Mouse (Mus musculus): ENCODE measurements around the gene Xrra1. TPM values are rescaled to one million over a fixed set of nuclear protein-coding genes. Genes with fewer than 3 reads are reported as not detected.
"Not testable (repeated sequence)": the region's sequence is repeated elsewhere in the genome, so short reads cannot be mapped to it uniquely, and the experiment has no call there.

Xrra1 gene
- polyA plus RNA-seq, 1 experiment = not detected

DNA sequence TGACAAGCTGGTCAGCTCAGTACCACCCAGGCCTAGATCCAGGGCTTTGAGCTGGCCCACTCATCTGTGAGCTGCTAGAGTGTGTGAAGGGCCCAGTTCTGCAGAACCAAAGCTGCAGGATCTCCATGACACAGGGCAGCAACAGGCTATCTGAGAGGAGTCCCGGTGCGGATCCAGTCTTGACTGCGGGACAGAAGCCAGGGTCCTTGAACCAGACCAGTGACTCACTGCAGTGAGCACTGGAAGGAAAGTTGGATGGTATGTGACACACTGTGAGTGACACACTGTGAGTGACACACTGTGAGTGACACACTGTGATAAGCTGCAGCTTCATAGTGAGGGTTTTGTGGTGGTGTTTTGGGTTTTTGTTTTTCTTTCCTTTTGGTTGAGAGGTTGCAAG is 85.6 kb downstream of the Xrra1 start:
- 0 out of 2 replicates have a peak, but pooled peaks cover 2% of the 10 kb centered on the region for H3K4me1 ChIP-seq (ENCODE audit: control insufficient read depth, insufficient read depth, insufficient read length, low read length)
- H3K4me3 ChIP-seq (ENCODE audit: insufficient read depth, low read depth, low read length) = no peak overlapping the region
- H3K27ac ChIP-seq (replicated peaks; ENCODE audit: low read depth, low read length) = no peak overlapping the region

DNA sequence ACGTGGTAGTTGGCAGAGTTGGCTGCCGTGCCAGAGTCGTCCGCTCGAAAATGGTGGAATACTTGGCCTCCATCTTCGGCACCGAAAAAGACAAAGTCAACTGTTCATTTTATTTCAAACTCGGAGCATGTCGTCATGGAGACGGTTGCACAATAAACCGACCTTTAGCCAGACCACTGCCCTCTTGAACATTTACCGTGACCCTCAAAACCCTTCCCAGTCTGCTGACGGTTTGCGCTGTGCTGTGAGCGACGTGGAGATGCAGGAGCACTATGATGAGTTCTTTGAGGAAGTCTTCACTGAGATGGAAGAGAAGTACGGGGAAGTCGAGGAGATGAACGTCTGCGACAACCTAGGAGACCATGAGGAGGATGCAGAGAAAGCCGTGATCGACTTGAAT is 86.1 kb downstream of the Xrra1 start:
- H3K4me3 ChIP-seq (ENCODE audit: insufficient read depth, low read depth, low read length); H3K4me1 ChIP-seq (ENCODE audit: control insufficient read depth, insufficient read depth, insufficient read length, low read length); H3K27ac ChIP-seq (replicated peaks; ENCODE audit: low read depth, low read length): not testable (repeated sequence)

GRCm38 (mm10) chr7:99945939-99946338 is 87.0 kb downstream of the Xrra1 start:
- Histone ChIP-seq H3K4me1 (ENCODE audit: control insufficient read depth, insufficient read depth, insufficient read length, low read length) (0 out of 2 replicates have a peak, but pooled peaks cover 2% of the 10 kb centered on the region), H3K4me3 (ENCODE audit: insufficient read depth, low read depth, low read length) (no peak overlapping the region), H3K27ac (replicated peaks; ENCODE audit: low read depth, low read length) (no peak overlapping the region)

GRCm38 (mm10) chr7:99946356-99946755 is 87.4 kb downstream of the Xrra1 start:
- Histone ChIP-seq H3K4me1 (ENCODE audit: control insufficient read depth, insufficient read depth, insufficient read length, low read length) (0 out of 2 replicates have a peak, but pooled peaks cover 2% of the 10 kb centered on the region), H3K4me3 (ENCODE audit: insufficient read depth, low read depth, low read length) (no peak overlapping the region), H3K27ac (replicated peaks; ENCODE audit: low read depth, low read length) (0 out of 2 replicates have a peak overlapping the region, but pooled peaks have one; percentile 33)

DNA sequence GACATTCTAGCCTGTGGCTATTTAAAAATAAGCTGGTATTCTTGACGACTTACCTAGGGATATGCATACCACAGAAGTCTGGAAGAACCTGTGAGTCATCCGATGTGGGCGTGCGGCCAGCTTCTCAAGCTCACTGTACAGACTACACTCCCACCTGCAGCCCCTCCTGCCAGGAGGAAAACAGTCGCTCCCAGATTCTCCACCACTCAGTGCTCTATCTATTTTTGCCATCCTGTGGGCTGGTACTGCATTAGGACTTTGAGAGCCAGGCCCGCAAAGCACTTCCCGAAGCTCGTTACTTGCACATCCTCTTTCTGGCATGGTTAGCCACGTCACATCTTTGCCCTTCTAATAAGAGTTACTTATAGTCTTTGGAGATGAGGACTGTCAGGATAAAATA is 88.4 kb downstream of the Xrra1 start:
- Histone ChIP-seq H3K4me1 (ENCODE audit: control insufficient read depth, insufficient read depth, insufficient read length, low read length) (0 out of 2 replicates have a peak, but pooled peaks cover 2% of the 10 kb centered on the region), H3K4me3 (ENCODE audit: insufficient read depth, low read depth, low read length) (no peak overlapping the region), H3K27ac (replicated peaks; ENCODE audit: low read depth, low read length) (no peak overlapping the region)

- Histone ChIP-seq H3K4me3 (ENCODE audit: insufficient read depth, low read depth, low read length) (no peak overlapping the region), H3K27ac (replicated peaks; ENCODE audit: low read depth, low read length) (peak overlapping the region; percentile 0; the same call in 1 of the 2 replicates)
Measured at GRCm38 (mm10) chr7:99953442-99954098, 94.7 kb downstream of the Xrra1 start.

DNA sequence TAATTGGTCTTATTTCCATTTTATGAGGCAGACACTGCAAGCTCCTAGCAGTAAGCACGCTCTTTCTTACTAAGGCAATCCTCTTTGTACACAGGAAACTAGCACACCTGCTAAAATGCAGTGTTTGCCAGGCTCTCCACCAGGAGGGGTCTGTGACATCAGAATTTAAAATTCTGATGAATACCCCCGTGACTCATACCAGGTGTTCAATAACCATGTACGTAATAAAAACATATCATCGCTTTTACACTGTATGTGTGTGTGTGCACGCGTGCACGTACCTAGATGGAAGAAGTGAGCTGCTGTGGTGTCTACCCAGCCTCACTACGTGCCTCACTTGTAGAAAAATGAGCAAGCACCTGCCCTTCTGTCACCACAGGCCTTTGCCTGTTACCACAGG is 95.3 kb downstream of the Xrra1 start:
- no peaks in the 10 kb centered on the region; the same call in 1 of the 2 replicates for H3K4me1 ChIP-seq (ENCODE audit: control insufficient read depth, insufficient read depth, insufficient read length, low read length)
- no peak overlapping the region for H3K27ac ChIP-seq (replicated peaks; ENCODE audit: low read depth, low read length)
- no peak overlapping the region for H3K4me3 ChIP-seq (ENCODE audit: insufficient read depth, low read depth, low read length)

More at GRCm38 (mm10) chr7:99953442-99954098, 94.7 kb downstream of the Xrra1 start:
- H3K4me1 ChIP-seq (ENCODE audit: control insufficient read depth, insufficient read depth, insufficient read length, low read length) = no peaks in the 10 kb centered on the region; the same call in 1 of the 2 replicates

DNA sequence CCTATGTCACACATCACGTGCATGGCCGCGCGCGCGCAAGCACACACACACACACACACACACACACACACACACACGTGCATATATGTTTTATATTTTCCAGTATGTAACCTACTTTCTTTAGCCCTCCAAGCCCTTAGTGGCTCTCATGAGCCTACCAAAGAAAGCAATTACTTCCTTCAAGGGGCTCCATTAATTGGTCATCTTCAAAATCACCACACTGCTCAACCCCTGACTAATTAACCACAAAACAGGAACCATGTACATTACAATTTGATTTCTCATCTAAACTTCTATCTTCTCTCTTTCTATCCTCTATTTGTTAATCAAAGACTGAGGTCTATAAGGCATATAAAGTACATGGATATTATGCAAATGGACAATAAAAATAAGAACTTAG is 97.2 kb downstream of the Xrra1 start:
- Histone ChIP-seq H3K4me1 (ENCODE audit: control insufficient read depth, insufficient read depth, insufficient read length, low read length) (no peaks in the 10 kb centered on the region; the same call in 1 of the 2 replicates), H3K4me3 (ENCODE audit: insufficient read depth, low read depth, low read length) (no peak overlapping the region), H3K27ac (replicated peaks; ENCODE audit: low read depth, low read length) (no peak overlapping the region)

- Histone ChIP-seq H3K4me1 (ENCODE audit: control insufficient read depth, insufficient read depth, insufficient read length, low read length) (peaks cover under 1% of the 10 kb centered on the region), H3K27ac (replicated peaks; ENCODE audit: low read depth, low read length) (no peak overlapping the region), H3K4me3 (ENCODE audit: insufficient read depth, low read depth, low read length) (no peak overlapping the region)
Measured at GRCm38 (mm10) chr7:99957226-99957965, 98.5 kb downstream of the Xrra1 start.

GRCm38 (mm10) chr7:99960571-99960970 is 101.7 kb downstream of the Xrra1 start:
- peaks cover 14% of the 10 kb centered on the region for H3K4me1 ChIP-seq (ENCODE audit: control insufficient read depth, insufficient read depth, insufficient read length, low read length)
- not testable (repeated sequence) for H3K27ac ChIP-seq (replicated peaks; ENCODE audit: low read depth, low read length); H3K4me3 ChIP-seq (ENCODE audit: insufficient read depth, low read depth, low read length)

GRCm38 (mm10) chr7:99961518-99961917 is 102.6 kb downstream of the Xrra1 start:
- H3K4me1 ChIP-seq (ENCODE audit: control insufficient read depth, insufficient read depth, insufficient read length, low read length) = peaks cover 18% of the 10 kb centered on the region
- no peak overlapping the region for H3K4me3 ChIP-seq (ENCODE audit: insufficient read depth, low read depth, low read length)
- no peak overlapping the region for H3K27ac ChIP-seq (replicated peaks; ENCODE audit: low read depth, low read length)

DNA sequence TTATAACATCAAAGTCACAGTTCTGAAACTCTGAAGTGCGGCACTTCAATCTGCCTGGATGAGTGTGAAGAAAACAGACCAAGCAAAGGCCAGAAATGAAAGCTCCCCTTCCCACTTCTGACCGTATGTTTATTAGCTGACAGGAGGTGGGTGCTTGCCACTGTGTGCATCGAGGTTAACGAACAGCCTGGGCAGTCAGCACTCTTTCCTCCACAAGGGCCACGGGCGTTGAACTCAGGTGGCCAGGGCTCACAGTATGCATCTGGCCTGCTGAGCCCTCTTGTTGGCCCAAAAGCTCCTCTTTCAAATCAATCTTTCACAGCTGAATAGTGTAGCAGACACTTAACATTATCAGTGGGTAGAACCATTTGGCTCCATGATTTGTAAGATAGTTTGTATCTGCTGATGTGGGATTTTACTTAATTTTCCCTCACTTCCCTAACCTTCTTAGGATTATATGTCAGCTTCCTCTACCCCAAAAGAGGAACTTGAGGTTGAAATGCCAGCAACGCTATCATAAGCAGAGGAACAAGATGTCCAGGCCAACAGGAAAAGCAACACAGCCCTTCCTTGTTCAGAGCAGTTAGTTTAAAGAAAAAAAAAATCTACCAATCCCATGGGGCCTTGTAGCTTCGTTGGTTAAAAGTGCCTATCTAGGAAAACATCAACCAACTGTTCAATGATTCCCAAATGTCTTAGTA is 103.8 kb downstream of the Xrra1 start:
- peak overlapping the region; percentile 89 for H3K27ac ChIP-seq (replicated peaks; ENCODE audit: low read depth, low read length)
- H3K4me3 ChIP-seq (ENCODE audit: insufficient read depth, low read depth, low read length) = no peak overlapping the region
- H3K4me1 ChIP-seq (ENCODE audit: control insufficient read depth, insufficient read depth, insufficient read length, low read length) = peaks cover 18% of the 10 kb centered on the region

DNA sequence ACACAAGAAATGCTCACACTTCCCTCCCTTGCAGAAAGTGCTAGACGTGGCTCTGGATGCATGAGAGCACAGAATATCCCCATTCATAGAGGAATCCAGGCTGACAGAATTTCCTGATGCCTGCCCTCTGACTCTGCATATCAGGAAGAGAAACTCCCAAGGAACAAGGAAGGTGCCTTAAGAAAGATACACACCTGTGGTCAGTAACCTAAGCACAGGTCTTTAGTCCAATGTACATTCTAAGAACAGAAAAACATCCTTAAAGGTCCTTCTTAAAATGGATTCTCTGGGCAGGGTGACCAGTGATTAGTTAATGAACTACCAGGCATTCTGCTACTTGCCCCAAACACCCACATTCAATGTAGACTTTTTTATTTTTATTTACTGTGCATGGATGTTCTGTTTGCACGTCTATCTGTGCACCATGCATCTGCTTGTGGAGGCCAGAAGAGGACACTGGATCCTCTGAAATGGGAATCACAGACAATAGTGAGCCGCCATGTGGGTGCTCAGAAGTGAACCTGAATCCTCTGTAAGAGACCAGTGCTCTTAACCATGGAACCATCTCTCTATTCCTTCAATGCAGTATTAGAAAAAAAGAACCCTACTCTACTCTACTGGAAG is 104.4 kb downstream of the Xrra1 start:
- Histone ChIP-seq H3K4me1 (ENCODE audit: control insufficient read depth, insufficient read depth, insufficient read length, low read length) (peaks cover 18% of the 10 kb centered on the region), H3K27ac (replicated peaks; ENCODE audit: low read depth, low read length) (peak overlapping the region; percentile 46), H3K4me3 (ENCODE audit: insufficient read depth, low read depth, low read length) (no peak overlapping the region)

GRCm38 (mm10) chr7:99965020-99965841 is 106.3 kb downstream of the Xrra1 start:
- no peak overlapping the region for H3K4me3 ChIP-seq (ENCODE audit: insufficient read depth, low read depth, low read length)
- peak overlapping the region; percentile 45 for H3K27ac ChIP-seq (replicated peaks; ENCODE audit: low read depth, low read length)
- H3K4me1 ChIP-seq (ENCODE audit: control insufficient read depth, insufficient read depth, insufficient read length, low read length) = peaks cover 18% of the 10 kb centered on the region
